Mouse (Mus musculus) neural tube, embryonic 13.5 days (tissue): ENCODE results near the gene Rnf32. TPM values are rescaled to one million over a fixed set of nuclear protein-coding genes. Genes with fewer than 3 reads are reported as not detected.

Experiments
- ATAC-seq: fragments of 200-750 bp; cut with Nextera tagmentation; 2 replicates; pipeline ENCODE4 v1.8.0; 2017; ENCODE audit warnings: low read depth, mild to moderate bottlenecking, moderate TSS enrichment, moderate library complexity
- H3K27ac ChIP-seq: fragments of 300-500 bp; sonication (generic); replicated peaks from 2 replicates; pipeline ENCODE4 v1.5.1; 2015; ENCODE audit warnings: moderate library complexity, mild to moderate bottlenecking, inconsistent platforms
- H3K27me3 ChIP-seq: fragments of 300-500 bp; sonication (generic); 2 replicates; pipeline ENCODE4 v1.6.1; 2015; ENCODE audit warnings: mild to moderate bottlenecking, inconsistent platforms
- H3K36me3 ChIP-seq: fragments of 300-500 bp; sonication (generic); 2 replicates; pipeline ENCODE4 v1.6.1; 2015; ENCODE audit warnings: mild to moderate bottlenecking, inconsistent platforms
- H3K4me1 ChIP-seq: fragments of 300-500 bp; sonication (generic); replicated peaks from 2 replicates; pipeline ENCODE4 v1.6.1; 2015; ENCODE audit warnings: inconsistent platforms
- H3K4me2 ChIP-seq: fragments of 300-500 bp; sonication (generic); 2 replicates; pipeline ENCODE4 v1.6.1; 2015; ENCODE audit warnings: inconsistent platforms, mild to moderate bottlenecking, moderate library complexity
- H3K4me3 ChIP-seq: fragments of 300-500 bp; sonication (generic); 2 replicates; pipeline ENCODE4 v1.5.1; 2015; ENCODE audit warnings: mild to moderate bottlenecking, inconsistent platforms
- H3K9ac ChIP-seq: fragments of 300-500 bp; sonication (generic); 2 replicates; pipeline ENCODE4 v1.6.1; 2015; ENCODE audit warnings: moderate library complexity, mild to moderate bottlenecking, inconsistent platforms
- H3K9me3 ChIP-seq: fragments of 300-500 bp; sonication (generic); 2 replicates; pipeline ENCODE4 v1.6.1; 2016; ENCODE audit warnings: inconsistent platforms
- WGBS: fragments of 180-500 bp; shearing (Covaris S2); methylation state at CpG from one replicate; pipeline ENCODE4 v1.1.7; 2015; 5-methylcytosine and 5-hydroxymethylcytosine counted together
- polyA plus RNA-seq: library from polyadenylated mRNA; unstranded; fragments of >200 nt; fragmentation: Nextera tagmentation; extraction: Ambion mirVana; gene quantifications from 2 replicates; pipeline ENCODE4 v1.2.1, GENCODE M21; 2015

Rnf32 gene
- polyA plus RNA-seq, 1 experiment from 2014 or later, result 11.8 TPM

GRCm38 (mm10) chr5:29211980-29212555 lies 16.3 kb downstream of the Rnf32 start:
- Histone ChIP-seq H3K9ac (no peak overlapping the region), H3K4me2 (no peak overlapping the region), H3K4me3 (no peak overlapping the region), H3K27ac (no peak overlapping the region), H3K27me3 (no peaks in the 10 kb centered on the region), H3K36me3 (no peaks in the 10 kb centered on the region), H3K4me1 (no peaks in the 10 kb centered on the region), H3K9me3 (no peaks in the 10 kb centered on the region)
- 46% methylated on average over 4 of the region's 4 CpGs for WGBS
- ATAC-seq, result no peak

- no peak overlapping the region for H3K4me2 ChIP-seq
- H3K9me3 ChIP-seq, result no peaks in the 10 kb centered on the region
- H3K4me1 ChIP-seq, result no peaks in the 10 kb centered on the region
- 0 out of 2 replicates have a peak, but pooled peaks cover 3% of the 10 kb centered on the region for H3K36me3 ChIP-seq
- ATAC-seq, result no peak
- no peak overlapping the region for H3K27ac ChIP-seq
- no peak overlapping the region for H3K9ac ChIP-seq
- H3K27me3 ChIP-seq, result no peaks in the 10 kb centered on the region
- no peak overlapping the region for H3K4me3 ChIP-seq
- WGBS, result 89% methylated on average over 3 of the region's 3 CpGs
Measured at GRCm38 (mm10) chr5:29217997-29218396, 22.2 kb downstream of the Rnf32 start.

- Histone ChIP-seq H3K36me3 (peaks cover 4% of the 10 kb centered on the region; the same call in 1 of the 2 replicates), H3K4me3 (no peak overlapping the region), H3K4me2 (no peak overlapping the region), H3K27me3 (no peaks in the 10 kb centered on the region), H3K27ac (no peak overlapping the region), H3K9me3 (no peaks in the 10 kb centered on the region), H3K4me1 (no peaks in the 10 kb centered on the region), H3K9ac (no peak overlapping the region)
- 89% methylated on average over 7 of the region's 7 CpGs for WGBS
- no peak for ATAC-seq
Measured at GRCm38 (mm10) chr5:29224089-29224488, 28.3 kb downstream of the Rnf32 start.

- Histone ChIP-seq H3K36me3 (peaks cover 21% of the 10 kb centered on the region), H3K9ac (no peak overlapping the region), H3K4me2 (no peak overlapping the region), H3K4me1 (no peaks in the 10 kb centered on the region), H3K27ac (no peak overlapping the region), H3K27me3 (no peaks in the 10 kb centered on the region), H3K9me3 (no peaks in the 10 kb centered on the region), H3K4me3 (no peak overlapping the region)
- WGBS, result 82% methylated on average over 2 of the region's 2 CpGs
- no peak for ATAC-seq
Measured at GRCm38 (mm10) chr5:29230481-29230880, 34.7 kb downstream of the Rnf32 start.

- H3K27ac ChIP-seq, result no peak overlapping the region
- peaks cover 10% of the 10 kb centered on the region; the same call in 1 of the 2 replicates for H3K36me3 ChIP-seq
- no peak overlapping the region for H3K4me3 ChIP-seq
- ATAC-seq, result no peak
- H3K9me3 ChIP-seq, result no peaks in the 10 kb centered on the region; the same call in 1 of the 2 replicates
- no peak overlapping the region for H3K9ac ChIP-seq
- no peak overlapping the region for H3K4me2 ChIP-seq
- H3K27me3 ChIP-seq, result no peaks in the 10 kb centered on the region
- H3K4me1 ChIP-seq, result no peaks in the 10 kb centered on the region
Measured at GRCm38 (mm10) chr5:29238379-29238778, 42.6 kb downstream of the Rnf32 start.

GRCm38 (mm10) chr5:29244769-29245168 lies 49.0 kb downstream of the Rnf32 start:
- Histone ChIP-seq H3K27me3 (no peaks in the 10 kb centered on the region), H3K4me1 (no peaks in the 10 kb centered on the region), H3K9ac (no peak overlapping the region), H3K4me2 (no peak overlapping the region), H3K36me3 (peaks cover 6% of the 10 kb centered on the region; the same call in 1 of the 2 replicates), H3K4me3 (no peak overlapping the region), H3K9me3 (no peaks in the 10 kb centered on the region; the same call in 1 of the 2 replicates), H3K27ac (no peak overlapping the region)
- WGBS, result 67% methylated on average over 1 of the region's 1 CpGs
- ATAC-seq, result no peak

- Histone ChIP-seq H3K4me3 (no peak overlapping the region), H3K4me2 (no peak overlapping the region), H3K36me3 (no peaks in the 10 kb centered on the region), H3K9ac (no peak overlapping the region), H3K4me1 (peaks cover 5% of the 10 kb centered on the region; the same call in 1 of the 2 replicates), H3K27me3 (no peaks in the 10 kb centered on the region), H3K9me3 (no peaks in the 10 kb centered on the region), H3K27ac (no peak overlapping the region)
- no peak for ATAC-seq
- 32% methylated on average over 8 of the region's 8 CpGs for WGBS
Measured at GRCm38 (mm10) chr5:29250795-29251495, 55.2 kb downstream of the Rnf32 start.

- H3K27ac ChIP-seq, result no peak overlapping the region
- H3K9me3 ChIP-seq, result no peaks in the 10 kb centered on the region
- WGBS, result 80% methylated on average over 1 of the region's 1 CpGs
- H3K4me3 ChIP-seq, result no peak overlapping the region
- no peak overlapping the region for H3K9ac ChIP-seq
- H3K4me2 ChIP-seq, result no peak overlapping the region
- no peaks in the 10 kb centered on the region for H3K27me3 ChIP-seq
- peaks cover 5% of the 10 kb centered on the region; the same call in 1 of the 2 replicates for H3K4me1 ChIP-seq
- no peaks in the 10 kb centered on the region for H3K36me3 ChIP-seq
- ATAC-seq, result no peak
Measured at GRCm38 (mm10) chr5:29251496-29251873, 55.7 kb downstream of the Rnf32 start.

GRCm38 (mm10) chr5:29253876-29254275 lies 58.1 kb downstream of the Rnf32 start:
- H3K27me3 ChIP-seq, result no peaks in the 10 kb centered on the region
- no peak overlapping the region for H3K27ac ChIP-seq
- H3K4me3 ChIP-seq, result no peak overlapping the region
- H3K4me2 ChIP-seq, result no peak overlapping the region
- H3K36me3 ChIP-seq, result no peaks in the 10 kb centered on the region
- WGBS, result 22% methylated on average over 2 of the region's 2 CpGs
- no peaks in the 10 kb centered on the region for H3K9me3 ChIP-seq
- no peak overlapping the region for H3K9ac ChIP-seq
- peaks cover 5% of the 10 kb centered on the region; the same call in 1 of the 2 replicates for H3K4me1 ChIP-seq
- ATAC-seq, result no peak

GRCm38 (mm10) chr5:29270879-29271278 lies 75.1 kb downstream of the Rnf32 start:
- 0 out of 2 replicates have a peak, but pooled peaks cover 3% of the 10 kb centered on the region for H3K36me3 ChIP-seq
- no peak overlapping the region for H3K4me3 ChIP-seq
- no peak overlapping the region for H3K27ac ChIP-seq
- 75% methylated on average over 4 of the region's 4 CpGs for WGBS
- no peak overlapping the region for H3K4me2 ChIP-seq
- no peaks in the 10 kb centered on the region for H3K4me1 ChIP-seq
- H3K9ac ChIP-seq, result no peak overlapping the region
- H3K9me3 ChIP-seq, result no peaks in the 10 kb centered on the region
- no peaks in the 10 kb centered on the region for H3K27me3 ChIP-seq
- no peak for ATAC-seq

- Histone ChIP-seq H3K9me3 (no peaks in the 10 kb centered on the region), H3K9ac (no peak overlapping the region), H3K4me3 (no peak overlapping the region), H3K36me3 (0 out of 2 replicates have a peak, but pooled peaks cover 3% of the 10 kb centered on the region), H3K4me2 (no peak overlapping the region), H3K4me1 (no peaks in the 10 kb centered on the region), H3K27me3 (no peaks in the 10 kb centered on the region), H3K27ac (no peak overlapping the region)
- 64% methylated on average over 2 of the region's 2 CpGs for WGBS
- ATAC-seq, result no peak
Measured at GRCm38 (mm10) chr5:29273426-29273825, 77.6 kb downstream of the Rnf32 start.

GRCm38 (mm10) chr5:29274746-29275145 lies 79.0 kb downstream of the Rnf32 start:
- no peaks in the 10 kb centered on the region for H3K27me3 ChIP-seq
- H3K4me2 ChIP-seq, result no peak overlapping the region
- H3K27ac ChIP-seq, result no peak overlapping the region
- H3K4me1 ChIP-seq, result no peaks in the 10 kb centered on the region
- ATAC-seq, result no peak
- no peak overlapping the region for H3K9ac ChIP-seq
- H3K36me3 ChIP-seq, result 0 out of 2 replicates have a peak, but pooled peaks cover 3% of the 10 kb centered on the region
- H3K9me3 ChIP-seq, result no peaks in the 10 kb centered on the region
- no peak overlapping the region for H3K4me3 ChIP-seq
